Mouse (Mus musculus) midbrain, embryonic 16.5 days (tissue): ENCODE results near the gene 2310009B15Rik. TPM values are rescaled to one million over a fixed set of nuclear protein-coding genes. Genes with fewer than 3 reads are reported as not detected.
A peak's percentile ranks its signal among the peaks of the same experiment; 100 is the strongest.
"Not testable (repeated sequence)": the region's sequence is repeated elsewhere in the genome, so short reads cannot be mapped to it uniquely, and the experiment has no call there.

Source experiments
- ATAC-seq: fragments of 200-750 bp; cut with Nextera tagmentation; 2 replicates; pipeline ENCODE4 v1.8.0; 2017; ENCODE audit warnings: moderate TSS enrichment
- H3K27ac ChIP-seq: fragments of 300-500 bp; sonication (generic); 2 replicates; pipeline ENCODE4 v1.5.1; 2014; ENCODE audit warnings: mild to moderate bottlenecking, low read length, mixed read lengths
- H3K27me3 ChIP-seq: fragments of 300-500 bp; sonication (generic); 2 replicates; pipeline ENCODE4 v1.6.1; 2014; ENCODE audit warnings: low read depth, low read length, mixed read lengths; ENCODE audit not compliant: control insufficient read depth, insufficient read depth
- H3K36me3 ChIP-seq: fragments of 300-500 bp; sonication (generic); 2 replicates; pipeline ENCODE4 v1.6.1; 2014; ENCODE audit warnings: mild to moderate bottlenecking, low read length, moderate library complexity, mixed read lengths; ENCODE audit not compliant: control insufficient read depth, insufficient read depth
- H3K4me1 ChIP-seq: fragments of 300-500 bp; sonication (generic); 2 replicates; pipeline ENCODE4 v1.6.1; 2014; ENCODE audit warnings: mild to moderate bottlenecking, low read length, mixed read lengths; ENCODE audit not compliant: control insufficient read depth, insufficient read depth
- H3K4me2 ChIP-seq: fragments of 300-500 bp; sonication (generic); 2 replicates; pipeline ENCODE4 v1.6.1; 2014; ENCODE audit warnings: mild to moderate bottlenecking, low read length, mixed read lengths
- H3K4me3 ChIP-seq: fragments of 300-500 bp; sonication (generic); 2 replicates; pipeline ENCODE4 v1.5.1; 2014; ENCODE audit warnings: low read depth, mild to moderate bottlenecking, low read length, moderate library complexity, mixed read lengths
- H3K9ac ChIP-seq: fragments of 300-500 bp; sonication (generic); 2 replicates; pipeline ENCODE4 v1.6.1; 2014; ENCODE audit warnings: low read depth, low read length, mixed read lengths
- H3K9me3 ChIP-seq: fragments of 300-500 bp; sonication (generic); replicated peaks from 2 replicates; pipeline ENCODE4 v1.6.1; 2014; ENCODE audit warnings: mild to moderate bottlenecking, low read length, mixed read lengths; ENCODE audit not compliant: control insufficient read depth, poor library complexity, severe bottlenecking
- WGBS: fragments of 180-500 bp; shearing (Covaris S2); extraction: QIAGEN DNeasy Blood & Tissue Kit; methylation state at CpG from one replicate; pipeline ENCODE4 v1.1.7; 2014; 5-methylcytosine and 5-hydroxymethylcytosine counted together
- polyA plus RNA-seq: library from polyadenylated mRNA; unstranded; fragments of >200 nt; fragmentation: Nextera tagmentation; extraction: Ambion mirVana; gene quantifications from 2 replicates; pipeline ENCODE4 v1.2.1, GENCODE M21; 2015

Gene 2310009B15Rik
- 35.9 and 36.3 TPM in 2 replicates for polyA plus RNA-seq

GRCm38 (mm10) chr1:138856101-138856950 lies at the start of gene 2310009B15Rik:
Gene 2310009B15Rik (minus strand): TSS chr1:138856852.
- peak within 1 kb of the TSS; percentile 68 for H3K9ac ChIP-seq
- not testable (repeated sequence) for H3K9me3 ChIP-seq, H3K27me3 ChIP-seq, H3K36me3 ChIP-seq, H3K4me1 ChIP-seq
- 0% methylated on average over 28 of the region's 79 CpGs for WGBS
- peak within 1 kb of the TSS; percentile 39 for H3K4me2 ChIP-seq
- peak; percentile 99 for ATAC-seq
- peak within 1 kb of the TSS; percentile 42 for H3K4me3 ChIP-seq
- peak within 1 kb of the TSS; percentile 83 for H3K27ac ChIP-seq

GRCm38 (mm10) chr1:138906256-138906655 lies 49.6 kb upstream of the 2310009B15Rik start:
- no peaks in the 10 kb centered on the region for H3K9me3 ChIP-seq
- no peak overlapping the region for H3K9ac ChIP-seq
- no peaks in the 10 kb centered on the region for H3K4me1 ChIP-seq
- H3K36me3 ChIP-seq: no peaks in the 10 kb centered on the region
- no peak overlapping the region for H3K4me2 ChIP-seq
- no peak overlapping the region for H3K4me3 ChIP-seq
- 81% methylated on average over 3 of the region's 3 CpGs for WGBS
- H3K27me3 ChIP-seq: no peaks in the 10 kb centered on the region
- ATAC-seq: no peak
- no peak overlapping the region for H3K27ac ChIP-seq

DNA sequence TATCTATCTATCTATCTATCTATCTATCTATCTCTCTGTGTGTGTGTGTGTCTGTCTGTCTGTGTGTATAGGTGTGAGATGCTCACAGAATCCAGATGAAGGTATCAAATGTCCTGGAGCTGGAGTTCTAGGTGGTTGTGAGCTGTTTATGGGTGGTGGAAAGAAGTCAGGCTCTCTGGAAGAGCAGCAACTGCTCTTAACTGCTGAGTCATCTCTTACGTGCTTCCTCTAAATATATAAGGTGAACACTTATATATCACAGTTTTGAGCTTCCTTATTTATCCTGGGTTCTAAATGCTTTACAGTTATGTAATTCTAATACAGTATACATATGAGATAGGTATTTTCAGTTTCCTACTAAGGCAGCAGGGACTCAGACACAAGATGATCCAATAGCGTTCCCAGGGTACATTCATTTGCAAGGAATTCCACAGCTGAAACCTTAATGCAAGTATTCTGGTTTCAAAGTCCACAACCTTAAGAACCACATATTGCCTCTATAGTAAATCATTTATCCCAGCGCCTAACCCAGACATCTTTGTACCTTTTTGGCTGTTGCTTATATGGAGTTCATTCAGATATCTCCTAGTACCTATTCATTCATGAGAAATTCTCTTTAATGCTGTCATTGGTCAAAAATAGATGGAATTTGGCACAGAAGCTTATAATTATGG lies 48.6 kb upstream of the 2310009B15Rik start:
- Histone ChIP-seq H3K36me3 (no peaks in the 10 kb centered on the region), H3K27me3 (no peaks in the 10 kb centered on the region), H3K9me3 (no peaks in the 10 kb centered on the region), H3K4me2 (no peak overlapping the region), H3K9ac (no peak overlapping the region), H3K4me3 (no peak overlapping the region), H3K4me1 (no peaks in the 10 kb centered on the region), H3K27ac (no peak overlapping the region)
- WGBS: 98% methylated on average over 3 of the region's 3 CpGs
- ATAC-seq: no peak

DNA sequence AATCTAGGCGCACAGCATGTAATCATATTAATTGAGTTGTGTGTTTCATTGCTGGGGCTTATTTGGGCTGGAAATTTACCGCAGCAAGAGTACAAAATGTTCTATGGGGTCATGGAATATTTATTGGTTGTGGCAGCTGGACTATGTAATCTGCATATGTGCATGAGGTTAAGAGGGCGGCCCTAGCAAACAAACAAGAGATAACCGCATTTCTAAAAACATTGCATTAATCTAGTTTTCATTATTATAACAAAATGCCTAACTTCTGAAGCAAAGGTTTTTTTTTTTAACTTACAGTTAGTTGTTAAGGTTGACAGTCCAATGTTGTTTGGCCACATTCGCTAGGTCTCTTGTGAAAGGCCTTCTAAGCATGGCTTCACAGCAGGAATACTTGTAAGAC lies 47.2 kb upstream of the 2310009B15Rik start:
- WGBS: 94% methylated on average over 5 of the region's 5 CpGs
- H3K4me3 ChIP-seq: no peak overlapping the region
- no peaks in the 10 kb centered on the region for H3K36me3 ChIP-seq
- no peaks in the 10 kb centered on the region for H3K4me1 ChIP-seq
- H3K9me3 ChIP-seq: no peaks in the 10 kb centered on the region
- no peak for ATAC-seq
- H3K27me3 ChIP-seq: no peaks in the 10 kb centered on the region
- H3K27ac ChIP-seq: no peak overlapping the region
- H3K9ac ChIP-seq: no peak overlapping the region
- no peak overlapping the region for H3K4me2 ChIP-seq

DNA sequence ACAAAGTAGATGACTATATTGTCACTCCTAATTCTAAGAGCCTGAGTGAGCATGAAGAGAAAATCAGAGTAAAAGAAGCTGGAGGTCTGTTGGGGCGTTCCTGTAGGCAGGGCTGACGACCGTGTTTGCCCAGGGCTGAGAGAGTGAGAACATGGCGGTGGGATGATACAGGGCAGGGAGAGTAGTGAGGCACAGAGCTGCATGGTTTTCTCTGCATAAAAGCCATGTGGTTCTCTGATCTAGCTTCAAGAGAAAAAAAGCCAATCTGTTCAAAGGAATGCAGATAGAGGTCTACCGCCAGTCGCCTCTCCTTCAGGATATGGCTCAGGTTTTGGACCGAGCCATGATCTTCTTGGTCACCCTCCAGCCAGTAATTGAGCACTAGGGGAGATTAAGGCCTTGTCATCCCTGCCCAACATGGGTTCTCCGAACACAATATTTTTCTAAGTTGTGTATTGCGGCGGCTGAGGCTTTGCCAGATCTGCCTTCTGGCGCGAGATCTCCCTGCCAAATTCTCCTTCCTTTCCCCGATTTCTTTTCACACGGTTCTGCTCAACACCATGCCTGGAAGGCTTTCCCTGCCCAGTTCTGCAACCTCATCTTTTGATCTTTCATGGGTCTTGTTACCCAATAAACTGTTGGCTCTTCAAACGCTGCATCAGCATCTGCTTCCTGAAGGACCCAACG lies 44.9 kb upstream of the 2310009B15Rik start:
- no peaks in the 10 kb centered on the region for H3K27me3 ChIP-seq
- no peak overlapping the region for H3K27ac ChIP-seq
- no peaks in the 10 kb centered on the region for H3K9me3 ChIP-seq
- no peaks in the 10 kb centered on the region for H3K36me3 ChIP-seq
- H3K4me3 ChIP-seq: no peak overlapping the region
- WGBS: 87% methylated on average over 16 of the region's 16 CpGs
- no peak overlapping the region for H3K4me2 ChIP-seq
- no peaks in the 10 kb centered on the region for H3K4me1 ChIP-seq
- ATAC-seq: no peak
- no peak overlapping the region for H3K9ac ChIP-seq

DNA sequence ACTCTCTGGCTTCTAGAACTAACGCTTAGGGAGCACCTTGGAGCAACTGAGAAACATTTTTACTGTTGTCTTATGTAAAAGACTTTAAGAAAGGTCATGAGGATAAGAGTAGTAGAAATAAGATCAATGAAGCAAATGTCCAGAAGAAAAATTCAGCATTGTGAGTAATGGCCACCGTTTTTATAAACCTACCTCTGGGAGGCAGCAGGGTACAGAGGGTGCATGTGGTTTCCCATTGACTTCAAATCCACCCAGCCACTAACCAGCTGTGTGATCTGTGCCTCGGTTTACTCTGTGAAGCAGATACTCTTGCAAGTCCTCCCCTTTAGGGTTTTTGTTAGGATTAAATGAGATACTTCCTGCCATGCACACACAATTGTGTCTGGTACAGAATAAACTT lies 39.4 kb upstream of the 2310009B15Rik start:
- whole genome bisulfite sequencing: 76% methylated on average over 3 of the region's 3 CpGs
- Histone ChIP-seq H3K4me2 (no peak overlapping the region), H3K4me3 (no peak overlapping the region), H3K27ac (no peak overlapping the region), H3K4me1 (no peaks in the 10 kb centered on the region), H3K36me3 (no peaks in the 10 kb centered on the region), H3K27me3 (no peaks in the 10 kb centered on the region), H3K9me3 (no peaks in the 10 kb centered on the region), H3K9ac (no peak overlapping the region)
- no peak for ATAC-seq

GRCm38 (mm10) chr1:138877470-138878254 lies 21.0 kb upstream of the 2310009B15Rik start:
- no peaks in the 10 kb centered on the region for H3K36me3 ChIP-seq
- H3K9me3 ChIP-seq: peaks cover 3% of the 10 kb centered on the region; the same call in 1 of the 2 replicates
- H3K4me3 ChIP-seq: no peak overlapping the region
- H3K4me1 ChIP-seq: no peaks in the 10 kb centered on the region
- H3K9ac ChIP-seq: no peak overlapping the region
- H3K27me3 ChIP-seq: no peaks in the 10 kb centered on the region
- no peak for ATAC-seq
- WGBS: 95% methylated on average over 14 of the region's 14 CpGs
- no peak overlapping the region for H3K4me2 ChIP-seq
- H3K27ac ChIP-seq: no peak overlapping the region

GRCm38 (mm10) chr1:138876371-138877045 lies 19.9 kb upstream of the 2310009B15Rik start:
- WGBS: 83% methylated on average over 16 of the region's 16 CpGs
- no peaks in the 10 kb centered on the region for H3K4me1 ChIP-seq
- no peak for ATAC-seq
- no peak overlapping the region for H3K9ac ChIP-seq
- H3K27ac ChIP-seq: no peak overlapping the region
- no peaks in the 10 kb centered on the region for H3K36me3 ChIP-seq
- H3K27me3 ChIP-seq: no peaks in the 10 kb centered on the region
- H3K9me3 ChIP-seq: peaks cover 3% of the 10 kb centered on the region; the same call in 1 of the 2 replicates
- no peak overlapping the region for H3K4me3 ChIP-seq
- H3K4me2 ChIP-seq: no peak overlapping the region
